Mouse (Mus musculus): ENCODE measurements around the gene Rlbp1. TPM values are rescaled to one million over a fixed set of nuclear protein-coding genes. Genes with fewer than 3 reads are reported as not detected.

Rlbp1 gene
- polyA plus RNA-seq, 1 experiment from 2014 or later: 0.55 TPM

GRCm38 (mm10) chr7:79390141-79390708 is 3.4 kb upstream of the Rlbp1 start:
- H3K9me3 ChIP-seq (ENCODE audit: control insufficient read depth, low read length): no peaks in the 10 kb centered on the region
- H3K36me3 ChIP-seq (ENCODE audit: control insufficient read depth, insufficient read depth, low read length): no peaks in the 10 kb centered on the region
- WGBS: 63% methylated on average over 5 of the region's 5 CpGs
- DNase-seq (ENCODE audit: low spot score) (no peak), ATAC-seq (ENCODE audit: insufficient number of reproducible peaks, low FRiP score, low TSS enrichment, low read depth) (no peak)
- no peak overlapping the region for H3K27ac ChIP-seq (replicated peaks; ENCODE audit: low read depth, low read length)
- H3K9ac ChIP-seq (ENCODE audit: low read length): no peak overlapping the region
- H3K4me2 ChIP-seq (ENCODE audit: low read depth, severe bottlenecking): no peak overlapping the region
- H3K4me1 ChIP-seq (ENCODE audit: control insufficient read depth, insufficient read depth, low read length): no peaks in the 10 kb centered on the region; the same call in 1 of the 2 replicates
- no peak overlapping the region for H3K4me3 ChIP-seq (ENCODE audit: low read depth, low read length)
- no peaks in the 10 kb centered on the region for H3K27me3 ChIP-seq (ENCODE audit: control insufficient read depth, insufficient read depth, low read length)

- H3K9ac ChIP-seq (ENCODE audit: low read length): no peak overlapping the region
- 0 out of 2 replicates have a peak overlapping the region, but pooled peaks have one; percentile 56 for H3K27ac ChIP-seq (replicated peaks; ENCODE audit: low read depth, low read length)
- H3K36me3 ChIP-seq (ENCODE audit: control insufficient read depth, insufficient read depth, low read length): no peaks in the 10 kb centered on the region
- ATAC-seq (ENCODE audit: insufficient number of reproducible peaks, low FRiP score, low TSS enrichment, low read depth) (no peak), DNase-seq (ENCODE audit: low spot score) (peak; percentile 55)
- H3K9me3 ChIP-seq (ENCODE audit: control insufficient read depth, low read length): no peaks in the 10 kb centered on the region
- H3K4me3 ChIP-seq (ENCODE audit: low read depth, low read length): no peak overlapping the region
- no peak overlapping the region for H3K4me2 ChIP-seq (ENCODE audit: low read depth, severe bottlenecking)
- no peaks in the 10 kb centered on the region; the same call in 1 of the 2 replicates for H3K4me1 ChIP-seq (ENCODE audit: control insufficient read depth, insufficient read depth, low read length)
- 75% methylated on average over 7 of the region's 7 CpGs for WGBS
- H3K27me3 ChIP-seq (ENCODE audit: control insufficient read depth, insufficient read depth, low read length): no peaks in the 10 kb centered on the region
Measured at GRCm38 (mm10) chr7:79388671-79389206, 1.9 kb upstream of the Rlbp1 start.

GRCm38 (mm10) chr7:79387991-79388390 is 1.1 kb upstream of the Rlbp1 start:
- H3K27me3 ChIP-seq (ENCODE audit: control insufficient read depth, insufficient read depth, low read length): no peaks in the 10 kb centered on the region
- 45% methylated on average over 7 of the region's 7 CpGs for WGBS
- DNase-seq (ENCODE audit: low spot score) (no peak), ATAC-seq (ENCODE audit: insufficient number of reproducible peaks, low FRiP score, low TSS enrichment, low read depth) (no peak)
- no peak overlapping the region for H3K9ac ChIP-seq (ENCODE audit: low read length)
- no peaks in the 10 kb centered on the region; the same call in 1 of the 2 replicates for H3K4me1 ChIP-seq (ENCODE audit: control insufficient read depth, insufficient read depth, low read length)
- H3K4me2 ChIP-seq (ENCODE audit: low read depth, severe bottlenecking): no peak overlapping the region
- no peaks in the 10 kb centered on the region for H3K9me3 ChIP-seq (ENCODE audit: control insufficient read depth, low read length)
- no peak overlapping the region for H3K27ac ChIP-seq (replicated peaks; ENCODE audit: low read depth, low read length)
- no peak overlapping the region for H3K4me3 ChIP-seq (ENCODE audit: low read depth, low read length)
- H3K36me3 ChIP-seq (ENCODE audit: control insufficient read depth, insufficient read depth, low read length): no peaks in the 10 kb centered on the region

GRCm38 (mm10) chr7:79387140-79387539 is 292 bp upstream of the Rlbp1 start:
- H3K27me3 ChIP-seq (ENCODE audit: control insufficient read depth, insufficient read depth, low read length): no peaks in the 10 kb centered on the region
- no peak for ATAC-seq (ENCODE audit: insufficient number of reproducible peaks, low FRiP score, low TSS enrichment, low read depth)
- no peaks in the 10 kb centered on the region for H3K4me1 ChIP-seq (ENCODE audit: control insufficient read depth, insufficient read depth, low read length)
- H3K36me3 ChIP-seq (ENCODE audit: control insufficient read depth, insufficient read depth, low read length): no peaks in the 10 kb centered on the region
- no peaks in the 10 kb centered on the region for H3K9me3 ChIP-seq (ENCODE audit: control insufficient read depth, low read length)
- H3K9ac ChIP-seq (ENCODE audit: low read length): no peak overlapping the region
- 84% methylated on average over 8 of the region's 8 CpGs for WGBS
- no peak overlapping the region for H3K4me2 ChIP-seq (ENCODE audit: low read depth, severe bottlenecking)
- no peak overlapping the region for H3K4me3 ChIP-seq (ENCODE audit: low read depth, low read length)
- no peak overlapping the region for H3K27ac ChIP-seq (replicated peaks; ENCODE audit: low read depth, low read length)
- no peak for DNase-seq (ENCODE audit: low spot score)

DNA sequence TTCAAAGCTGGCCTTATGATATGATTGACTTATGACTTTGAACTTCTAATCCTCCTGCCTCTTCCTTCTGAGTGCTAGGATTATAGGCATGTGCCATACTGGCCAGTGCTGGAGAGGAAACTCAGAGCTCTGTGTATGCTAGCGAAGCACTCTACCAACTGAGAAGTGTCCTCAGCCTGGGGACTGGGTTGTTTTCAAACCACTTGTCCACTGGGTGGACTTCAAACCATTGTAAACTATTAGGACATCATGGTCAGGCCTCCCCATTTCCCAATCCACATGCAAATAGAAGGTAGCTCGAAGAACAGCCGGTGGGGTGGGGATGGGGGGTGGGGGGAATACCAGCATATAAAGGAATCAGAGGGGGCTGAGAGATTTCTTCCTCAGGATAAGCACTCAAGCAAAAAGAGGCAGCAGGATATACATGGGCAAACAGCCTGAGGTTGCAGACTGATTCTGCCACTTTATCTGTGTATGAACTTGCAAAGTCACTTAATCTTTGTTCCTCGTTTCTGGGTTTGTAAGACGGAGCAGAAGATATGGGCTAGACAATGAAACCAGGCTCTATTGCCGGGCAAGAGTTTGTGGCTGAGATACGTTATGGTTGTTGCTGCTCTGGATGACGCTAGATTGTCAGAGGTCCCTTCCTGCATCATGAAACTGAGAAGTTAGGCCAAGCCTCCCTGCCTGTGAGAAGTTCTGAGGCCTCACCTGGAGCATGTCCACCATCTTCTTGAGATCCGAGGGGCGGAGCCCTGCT is 10.2 kb downstream of the Rlbp1 start:
- Histone ChIP-seq H3K4me3 (ENCODE audit: low read depth, low read length) (no peak overlapping the region), H3K27me3 (ENCODE audit: control insufficient read depth, insufficient read depth, low read length) (no peaks in the 10 kb centered on the region), H3K4me1 (ENCODE audit: control insufficient read depth, insufficient read depth, low read length) (no peaks in the 10 kb centered on the region), H3K9ac (ENCODE audit: low read length) (no peak overlapping the region), H3K9me3 (ENCODE audit: control insufficient read depth, low read length) (no peaks in the 10 kb centered on the region), H3K27ac (replicated peaks; ENCODE audit: low read depth, low read length) (no peak overlapping the region), H3K4me2 (ENCODE audit: low read depth, severe bottlenecking) (no peak overlapping the region), H3K36me3 (ENCODE audit: control insufficient read depth, insufficient read depth, low read length) (no peaks in the 10 kb centered on the region)
- WGBS: 91% methylated on average over 10 of the region's 10 CpGs
- ATAC-seq (ENCODE audit: insufficient number of reproducible peaks, low FRiP score, low TSS enrichment, low read depth) (no peak), DNase-seq (ENCODE audit: low spot score) (no peak)

- no peaks in the 10 kb centered on the region for H3K9me3 ChIP-seq (ENCODE audit: control insufficient read depth, low read length)
- no peak for DNase-seq (ENCODE audit: low spot score)
- no peak overlapping the region for H3K27ac ChIP-seq (replicated peaks; ENCODE audit: low read depth, low read length)
- H3K36me3 ChIP-seq (ENCODE audit: control insufficient read depth, insufficient read depth, low read length): no peaks in the 10 kb centered on the region
- H3K4me2 ChIP-seq (ENCODE audit: low read depth, severe bottlenecking): no peak overlapping the region
- H3K9ac ChIP-seq (ENCODE audit: low read length): no peak overlapping the region
- H3K27me3 ChIP-seq (ENCODE audit: control insufficient read depth, insufficient read depth, low read length): no peaks in the 10 kb centered on the region
- 68% methylated on average over 5 of the region's 5 CpGs for WGBS
- 0 out of 2 replicates have a peak, but pooled peaks cover 2% of the 10 kb centered on the region for H3K4me1 ChIP-seq (ENCODE audit: control insufficient read depth, insufficient read depth, low read length)
- no peak for ATAC-seq (ENCODE audit: insufficient number of reproducible peaks, low FRiP score, low TSS enrichment, low read depth)
- no peak overlapping the region for H3K4me3 ChIP-seq (ENCODE audit: low read depth, low read length)
Measured at GRCm38 (mm10) chr7:79375594-79375993, 11.3 kb downstream of the Rlbp1 start.

DNA sequence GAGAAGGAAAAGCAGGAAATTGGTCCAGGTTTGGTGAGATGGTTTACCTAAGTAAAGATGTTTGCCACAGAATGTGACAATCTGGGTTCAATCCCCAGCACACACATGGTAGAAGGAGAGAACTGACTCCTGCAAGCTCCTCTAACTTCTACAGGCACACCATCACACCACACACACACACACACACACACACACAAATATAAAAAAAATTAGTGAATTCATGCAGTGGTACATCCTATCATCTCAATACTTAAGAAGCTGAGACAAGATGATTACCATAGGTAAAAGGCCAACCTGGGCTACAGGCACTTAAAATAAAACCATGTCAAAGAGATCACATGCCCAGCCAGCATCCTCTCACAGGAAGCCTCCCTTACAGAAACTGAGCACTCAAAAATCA is 12.8 kb downstream of the Rlbp1 start:
- DNase-seq (ENCODE audit: low spot score) (no peak), ATAC-seq (ENCODE audit: insufficient number of reproducible peaks, low FRiP score, low TSS enrichment, low read depth) (no peak)
- H3K4me3 ChIP-seq (ENCODE audit: low read depth, low read length): no peak overlapping the region
- H3K27ac ChIP-seq (replicated peaks; ENCODE audit: low read depth, low read length): no peak overlapping the region
- no peak overlapping the region for H3K9ac ChIP-seq (ENCODE audit: low read length)
- no peaks in the 10 kb centered on the region for H3K27me3 ChIP-seq (ENCODE audit: control insufficient read depth, insufficient read depth, low read length)
- no peaks in the 10 kb centered on the region for H3K9me3 ChIP-seq (ENCODE audit: control insufficient read depth, low read length)
- H3K36me3 ChIP-seq (ENCODE audit: control insufficient read depth, insufficient read depth, low read length): no peaks in the 10 kb centered on the region
- H3K4me1 ChIP-seq (ENCODE audit: control insufficient read depth, insufficient read depth, low read length): 0 out of 2 replicates have a peak, but pooled peaks cover 2% of the 10 kb centered on the region
- H3K4me2 ChIP-seq (ENCODE audit: low read depth, severe bottlenecking): no peak overlapping the region

DNA sequence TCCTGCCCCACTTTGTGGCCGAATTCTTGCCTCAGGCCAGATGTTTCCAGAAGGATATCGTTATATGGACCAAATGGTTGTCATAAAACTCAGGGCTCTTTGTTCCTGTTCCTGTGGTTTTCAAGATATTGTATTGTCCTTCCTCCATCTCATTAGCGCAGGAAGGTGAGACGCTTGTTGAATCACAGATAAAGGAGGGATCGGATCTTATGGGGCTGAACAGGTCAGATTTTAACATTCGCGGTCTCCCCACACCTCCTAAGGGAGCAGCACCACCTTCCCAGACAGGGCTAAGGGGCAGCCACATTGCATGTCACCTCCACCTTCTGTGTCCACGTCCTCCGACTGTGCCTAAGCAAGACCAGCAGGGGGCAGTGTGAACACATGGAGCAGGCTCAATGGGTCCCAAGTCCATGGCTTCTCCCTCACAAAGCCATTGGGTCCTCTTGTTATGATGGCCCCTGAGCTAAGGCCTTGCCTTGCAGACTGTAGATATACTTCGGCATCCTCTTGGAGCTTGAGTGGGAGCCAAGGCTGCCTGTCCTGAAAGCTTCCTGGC is 15.4 kb downstream of the Rlbp1 start:
- ATAC-seq (ENCODE audit: insufficient number of reproducible peaks, low FRiP score, low TSS enrichment, low read depth): peak; percentile 80; the same call in 1 of the 2 replicates
- H3K36me3 ChIP-seq (ENCODE audit: control insufficient read depth, insufficient read depth, low read length): no peaks in the 10 kb centered on the region
- H3K4me3 ChIP-seq (ENCODE audit: low read depth, low read length): no peak overlapping the region
- no peak overlapping the region for H3K9ac ChIP-seq (ENCODE audit: low read length)
- H3K27me3 ChIP-seq (ENCODE audit: control insufficient read depth, insufficient read depth, low read length): no peaks in the 10 kb centered on the region
- H3K9me3 ChIP-seq (ENCODE audit: control insufficient read depth, low read length): no peaks in the 10 kb centered on the region
- 34% methylated on average over 10 of the region's 10 CpGs for WGBS
- no peak overlapping the region for H3K4me2 ChIP-seq (ENCODE audit: low read depth, severe bottlenecking)
- H3K27ac ChIP-seq (replicated peaks; ENCODE audit: low read depth, low read length): no peak overlapping the region
- peak; percentile 89 for DNase-seq (ENCODE audit: low spot score)
- H3K4me1 ChIP-seq (ENCODE audit: control insufficient read depth, insufficient read depth, low read length): 0 out of 2 replicates have a peak, but pooled peaks cover 2% of the 10 kb centered on the region
